Mouse (Mus musculus) heart, adult 2 months (tissue): ENCODE data around the gene Tdrd6.

Experiments used
- CTCF ChIP-seq: fragments of 200-600 bp; IDR thresholded peaks from 2 replicates; pipeline ENCODE4 v1.8.1; 2022; ENCODE audit warnings: antibody characterized with exemption, mild to moderate bottlenecking, moderate library complexity
- EP300 ChIP-seq: fragments of 200-500 bp; IDR thresholded peaks from 2 replicates; pipeline ENCODE4 v1.6.1; 2011; ENCODE audit warnings: low read depth, low read length, control low read depth; ENCODE audit not compliant: insufficient read depth
- POLR2A ChIP-seq: fragments of 200-500 bp; IDR thresholded peaks from 2 replicates; pipeline ENCODE4 v1.6.1; 2011; ENCODE audit warnings: mild to moderate bottlenecking, low read depth, low read length, control low read depth; ENCODE audit not compliant: insufficient read depth

DNA sequence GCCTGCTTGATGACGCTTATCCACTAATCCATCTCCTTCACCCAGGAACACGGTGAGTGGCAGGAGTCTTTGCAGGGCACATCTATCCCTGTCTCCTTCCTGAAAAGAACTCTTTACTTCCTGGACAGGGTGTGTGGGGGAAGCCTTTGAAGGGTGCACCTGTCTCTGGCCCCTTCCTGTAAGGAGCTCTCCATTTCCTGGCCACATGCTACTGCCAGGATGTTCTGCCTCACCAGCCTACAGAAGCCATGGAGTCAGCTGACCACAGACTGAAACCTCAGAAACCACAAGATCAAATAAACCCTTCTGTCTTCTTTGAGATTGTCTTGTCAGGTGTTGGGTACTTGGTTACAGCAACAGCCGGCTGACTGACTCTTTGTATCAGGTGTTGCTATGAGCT lies 15.0 kb upstream of the Tdrd6 start:
- TF ChIP-seq POLR2A = no peak
- no peak for TF ChIP-seq CTCF
- no peak for TF ChIP-seq EP300
